Mouse (Mus musculus): ENCODE data around the gene Wwc2. TPM values are rescaled to one million over a fixed set of nuclear protein-coding genes. Genes with fewer than 3 reads are reported as not detected.

The Wwc2 gene
- polyA plus RNA-seq, 1 experiment: 8.7 TPM

- TF ChIP-seq POLR2A (IDR thresholded peaks at IDR 0.05; ENCODE audit: borderline replicate concordance, low read depth, low read length): no peak
- no peak for TF ChIP-seq CTCF (IDR thresholded peaks at IDR 0.05; ENCODE audit: low read depth, low read length)
- Histone ChIP-seq H3K4me3 (ENCODE audit: insufficient read depth, low read length) (peak overlapping the region; percentile 48), H3K27ac (ENCODE audit: insufficient read depth, low read depth, low read length) (peak overlapping the region; percentile 53), H3K4me1 (ENCODE audit: control insufficient read depth, insufficient read depth, low read length) (peaks cover 4% of the 10 kb centered on the region; the same call in 1 of the 2 replicates)
Observed at GRCm38 (mm10) chr8:47947672-47948618, 42.8 kb downstream of the Wwc2 start.

GRCm38 (mm10) chr8:47943049-47943448 lies 47.7 kb downstream of the Wwc2 start:
- Histone ChIP-seq H3K27ac (ENCODE audit: insufficient read depth, low read depth, low read length) (no peak overlapping the region), H3K4me1 (ENCODE audit: control insufficient read depth, insufficient read depth, low read length) (peaks cover 18% of the 10 kb centered on the region), H3K4me3 (ENCODE audit: insufficient read depth, low read length) (no peak overlapping the region)
- TF ChIP-seq CTCF (IDR thresholded peaks at IDR 0.05; ENCODE audit: low read depth, low read length) (peak; percentile 28; the same call in 1 of the 2 replicates), POLR2A (IDR thresholded peaks at IDR 0.05; ENCODE audit: borderline replicate concordance, low read depth, low read length) (no peak)

GRCm38 (mm10) chr8:47941028-47941427 lies 49.7 kb downstream of the Wwc2 start:
- TF ChIP-seq CTCF (IDR thresholded peaks at IDR 0.05; ENCODE audit: low read depth, low read length) (no peak), POLR2A (IDR thresholded peaks at IDR 0.05; ENCODE audit: borderline replicate concordance, low read depth, low read length) (no peak)
- H3K27ac ChIP-seq (ENCODE audit: insufficient read depth, low read depth, low read length): no peak overlapping the region
- H3K4me1 ChIP-seq (ENCODE audit: control insufficient read depth, insufficient read depth, low read length): peaks cover 15% of the 10 kb centered on the region
- no peak overlapping the region for H3K4me3 ChIP-seq (ENCODE audit: insufficient read depth, low read length)

GRCm38 (mm10) chr8:47939933-47940870 lies 50.5 kb downstream of the Wwc2 start:
- H3K4me3 ChIP-seq (ENCODE audit: insufficient read depth, low read length): no peak overlapping the region
- H3K4me1 ChIP-seq (ENCODE audit: control insufficient read depth, insufficient read depth, low read length): peaks cover 15% of the 10 kb centered on the region
- peak overlapping the region; percentile 2; the same call in 1 of the 2 replicates for H3K27ac ChIP-seq (ENCODE audit: insufficient read depth, low read depth, low read length)
- no peak for TF ChIP-seq POLR2A (IDR thresholded peaks at IDR 0.05; ENCODE audit: borderline replicate concordance, low read depth, low read length)

GRCm38 (mm10) chr8:47939217-47939616 lies 51.5 kb downstream of the Wwc2 start:
- Histone ChIP-seq H3K4me3 (ENCODE audit: insufficient read depth, low read length) (no peak overlapping the region), H3K27ac (ENCODE audit: insufficient read depth, low read depth, low read length) (no peak overlapping the region), H3K4me1 (ENCODE audit: control insufficient read depth, insufficient read depth, low read length) (peaks cover 15% of the 10 kb centered on the region)
- TF ChIP-seq POLR2A (IDR thresholded peaks at IDR 0.05; ENCODE audit: borderline replicate concordance, low read depth, low read length): no peak
- TF ChIP-seq CTCF (IDR thresholded peaks at IDR 0.05; ENCODE audit: low read depth, low read length): no peak

- no peak for TF ChIP-seq CTCF (IDR thresholded peaks at IDR 0.05; ENCODE audit: low read depth, low read length)
- no peak for TF ChIP-seq POLR2A (IDR thresholded peaks at IDR 0.05; ENCODE audit: borderline replicate concordance, low read depth, low read length)
- Histone ChIP-seq H3K4me3 (ENCODE audit: insufficient read depth, low read length) (no peak overlapping the region), H3K4me1 (ENCODE audit: control insufficient read depth, insufficient read depth, low read length) (peaks cover 15% of the 10 kb centered on the region), H3K27ac (ENCODE audit: insufficient read depth, low read depth, low read length) (no peak overlapping the region)
Observed at GRCm38 (mm10) chr8:47936386-47936785, 54.3 kb downstream of the Wwc2 start.

- Histone ChIP-seq H3K27ac (ENCODE audit: insufficient read depth, low read depth, low read length) (no peak overlapping the region), H3K4me3 (ENCODE audit: insufficient read depth, low read length) (no peak overlapping the region), H3K4me1 (ENCODE audit: control insufficient read depth, insufficient read depth, low read length) (peaks cover 9% of the 10 kb centered on the region)
- TF ChIP-seq POLR2A (IDR thresholded peaks at IDR 0.05; ENCODE audit: borderline replicate concordance, low read depth, low read length): no peak
- TF ChIP-seq CTCF (IDR thresholded peaks at IDR 0.05; ENCODE audit: low read depth, low read length): no peak
Observed at GRCm38 (mm10) chr8:47935461-47935860, 55.3 kb downstream of the Wwc2 start.

- TF ChIP-seq POLR2A (IDR thresholded peaks at IDR 0.05; ENCODE audit: borderline replicate concordance, low read depth, low read length) (no peak), CTCF (IDR thresholded peaks at IDR 0.05; ENCODE audit: low read depth, low read length) (no peak)
- Histone ChIP-seq H3K4me3 (ENCODE audit: insufficient read depth, low read length) (no peak overlapping the region), H3K27ac (ENCODE audit: insufficient read depth, low read depth, low read length) (no peak overlapping the region)
Observed at GRCm38 (mm10) chr8:47933087-47933486, 57.6 kb downstream of the Wwc2 start.

GRCm38 (mm10) chr8:47932028-47932790 lies 58.5 kb downstream of the Wwc2 start:
- no peak overlapping the region for H3K27ac ChIP-seq (ENCODE audit: insufficient read depth, low read depth, low read length)
- TF ChIP-seq POLR2A (IDR thresholded peaks at IDR 0.05; ENCODE audit: borderline replicate concordance, low read depth, low read length) (no peak), CTCF (IDR thresholded peaks at IDR 0.05; ENCODE audit: low read depth, low read length) (no peak)

More at GRCm38 (mm10) chr8:47933087-47933486, 57.6 kb downstream of the Wwc2 start:
- H3K4me1 ChIP-seq (ENCODE audit: control insufficient read depth, insufficient read depth, low read length): no peaks in the 10 kb centered on the region

More at GRCm38 (mm10) chr8:47932028-47932790, 58.5 kb downstream of the Wwc2 start:
- H3K4me3 ChIP-seq (ENCODE audit: insufficient read depth, low read length): no peak overlapping the region
- H3K4me1 ChIP-seq (ENCODE audit: control insufficient read depth, insufficient read depth, low read length): no peaks in the 10 kb centered on the region
